Mouse (Mus musculus) midbrain, embryonic 11.5 days (tissue): ENCODE results near the gene Map3k4. TPM values are rescaled to one million over a fixed set of nuclear protein-coding genes. Genes with fewer than 3 reads are reported as not detected.

Source experiments
- ATAC-seq: fragments of 200-750 bp; cut with Nextera tagmentation; 2 replicates; pipeline ENCODE4 v1.8.0; 2017; ENCODE audit warnings: moderate TSS enrichment, moderate library complexity; ENCODE audit not compliant: low FRiP score
- DNase-seq: peaks from one replicate; pipeline ENCODE4 v3.0.0; 2015; ENCODE audit warnings: low spot score; ENCODE audit errors: missing footprints
- H3K27ac ChIP-seq: fragments of 300-500 bp; sonication (generic); 2 replicates; pipeline ENCODE4 v1.5.1; 2014; ENCODE audit warnings: low read depth, low read length
- H3K27me3 ChIP-seq: fragments of 300-500 bp; sonication (generic); 2 replicates; pipeline ENCODE4 v1.6.1; 2014; ENCODE audit warnings: mild to moderate bottlenecking, low read length, moderate library complexity, mixed read lengths; ENCODE audit not compliant: control insufficient read depth, insufficient read depth
- H3K36me3 ChIP-seq: fragments of 300-500 bp; sonication (generic); 2 replicates; pipeline ENCODE4 v1.6.1; 2014; ENCODE audit warnings: mild to moderate bottlenecking, low read length, moderate library complexity, mixed read lengths; ENCODE audit not compliant: control insufficient read depth, insufficient read depth
- H3K4me1 ChIP-seq: fragments of 300-500 bp; sonication (generic); 2 replicates; pipeline ENCODE4 v1.6.1; 2014; ENCODE audit warnings: low read length; ENCODE audit not compliant: control insufficient read depth, insufficient read depth
- H3K4me2 ChIP-seq: fragments of 300-500 bp; sonication (generic); 2 replicates; pipeline ENCODE4 v1.6.1; 2014; ENCODE audit warnings: mild to moderate bottlenecking, moderate library complexity
- H3K4me3 ChIP-seq: fragments of 300-500 bp; sonication (generic); 2 replicates; pipeline ENCODE4 v1.5.1; 2014; ENCODE audit warnings: low read depth, low read length
- H3K9ac ChIP-seq: fragments of 300-500 bp; sonication (generic); 2 replicates; pipeline ENCODE4 v1.6.1; 2014; ENCODE audit warnings: low read length
- H3K9me3 ChIP-seq: fragments of 300-500 bp; sonication (generic); 2 replicates; pipeline ENCODE4 v1.6.1; 2016; ENCODE audit warnings: low read length; ENCODE audit not compliant: control insufficient read depth
- WGBS: fragments of 180-500 bp; shearing (Covaris S2); extraction: QIAGEN DNeasy Blood & Tissue Kit; methylation state at CpG from one replicate; pipeline ENCODE4 v1.1.7; 2014; 5-methylcytosine and 5-hydroxymethylcytosine counted together
- polyA plus RNA-seq: library from polyadenylated mRNA; unstranded; fragments of >200 nt; fragmentation: Nextera tagmentation; extraction: Ambion mirVana; gene quantifications from 2 replicates; pipeline ENCODE4 v1.2.1, GENCODE M21; 2014

Gene Map3k4
- polyA plus RNA-seq, 1 experiment from 2014 or later: 51.3 TPM

DNA sequence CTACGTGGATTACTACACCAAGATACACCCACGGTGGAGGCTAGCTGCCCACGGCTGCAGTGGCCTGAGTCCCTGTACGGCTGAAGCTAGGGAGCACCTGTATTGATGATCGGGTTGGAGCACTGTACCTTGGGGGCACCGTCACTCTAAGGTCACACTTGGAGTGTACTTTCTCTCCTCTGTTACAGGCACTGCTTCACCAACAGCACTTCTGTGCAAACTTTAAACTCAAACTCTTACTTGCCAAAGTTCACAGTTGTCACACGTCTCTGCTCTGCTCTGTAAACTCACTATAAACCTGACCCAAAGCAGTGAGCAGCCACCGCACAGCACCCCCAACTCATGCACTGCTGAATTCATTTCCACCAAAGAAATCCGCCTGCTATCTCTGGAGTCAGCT lies 9.1 kb downstream of the Map3k4 start:
- H3K4me2 ChIP-seq: no peak overlapping the region
- H3K27me3 ChIP-seq: no peaks in the 10 kb centered on the region
- no peaks in the 10 kb centered on the region for H3K9me3 ChIP-seq
- no peak overlapping the region for H3K4me3 ChIP-seq
- DNase-seq: no peak
- no peak overlapping the region for H3K27ac ChIP-seq
- H3K36me3 ChIP-seq: no peaks in the 10 kb centered on the region
- ATAC-seq: no peak
- H3K4me1 ChIP-seq: no peaks in the 10 kb centered on the region
- 91% methylated on average over 9 of the region's 9 CpGs for WGBS
- no peak overlapping the region for H3K9ac ChIP-seq

DNA sequence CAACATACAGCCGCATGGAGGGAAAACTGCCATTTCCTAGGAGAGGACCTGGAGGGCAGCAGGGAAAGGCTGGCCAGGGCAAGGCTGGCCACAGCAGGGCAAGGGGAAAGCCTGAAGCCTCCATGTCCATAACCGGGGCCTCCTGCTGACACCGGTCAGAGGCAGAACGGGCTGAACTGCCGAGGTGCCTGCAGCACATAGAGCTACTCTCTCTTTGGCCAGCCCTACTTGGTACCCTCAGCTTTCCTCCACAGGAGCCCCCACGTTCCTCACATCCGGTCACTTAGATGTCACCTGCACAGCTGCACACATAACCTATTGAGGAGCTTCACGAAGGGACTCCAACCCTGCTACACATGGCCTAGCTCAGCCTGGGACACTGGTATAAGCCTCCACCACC lies 9.5 kb downstream of the Map3k4 start:
- no peaks in the 10 kb centered on the region for H3K4me1 ChIP-seq
- WGBS: 86% methylated on average over 8 of the region's 8 CpGs
- no peak overlapping the region for H3K4me3 ChIP-seq
- H3K9me3 ChIP-seq: no peaks in the 10 kb centered on the region
- H3K27ac ChIP-seq: no peak overlapping the region
- DNase-seq: no peak
- no peaks in the 10 kb centered on the region for H3K36me3 ChIP-seq
- no peak overlapping the region for H3K9ac ChIP-seq
- no peaks in the 10 kb centered on the region for H3K27me3 ChIP-seq
- no peak overlapping the region for H3K4me2 ChIP-seq
- ATAC-seq: no peak

DNA sequence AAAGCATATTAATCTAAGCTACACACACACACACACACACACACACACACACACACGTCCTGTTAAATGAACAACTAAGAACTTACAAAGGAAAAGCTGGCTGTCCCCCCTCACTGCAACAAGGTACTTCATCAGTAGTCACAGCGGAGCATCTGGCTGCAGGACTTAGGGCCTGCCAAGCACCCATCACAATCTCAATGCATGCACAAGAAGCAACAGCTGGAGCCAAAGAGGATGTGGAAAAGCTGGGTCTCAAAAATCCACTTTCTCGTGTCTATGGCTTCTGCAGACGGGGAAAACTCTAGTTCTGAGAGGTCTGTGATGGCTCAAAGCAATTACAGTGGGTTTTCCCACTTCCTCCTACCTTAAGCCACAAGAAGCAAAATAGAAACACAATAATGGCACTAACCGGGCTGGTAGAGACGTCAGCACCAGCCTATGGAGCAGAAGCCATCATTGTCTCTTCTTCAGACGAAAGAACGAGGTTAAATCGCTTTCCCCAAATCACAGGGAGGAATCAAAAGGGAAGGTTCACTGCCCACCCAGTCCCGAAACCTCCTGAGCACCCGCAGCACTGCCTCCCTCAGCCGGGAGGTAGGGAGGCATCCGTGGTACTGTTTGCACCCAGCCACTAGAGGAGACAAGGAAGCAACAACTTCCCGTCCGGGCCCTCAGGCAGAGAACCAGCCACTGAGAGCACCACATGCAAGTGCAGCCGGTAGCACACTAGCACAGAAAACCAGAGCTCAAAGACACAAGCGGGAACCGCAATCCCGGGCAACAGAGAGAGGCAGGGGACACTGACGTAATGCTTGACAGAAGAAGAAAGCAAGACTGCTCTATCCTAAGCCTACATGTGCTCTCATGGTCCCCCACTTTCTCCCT lies 11.1 kb downstream of the Map3k4 start:
- H3K9me3 ChIP-seq: no peaks in the 10 kb centered on the region
- 83% methylated on average over 20 of the region's 20 CpGs for WGBS
- H3K4me3 ChIP-seq: no peak overlapping the region
- ATAC-seq (no peak), DNase-seq (peak; percentile 67)
- H3K36me3 ChIP-seq: no peaks in the 10 kb centered on the region
- H3K4me2 ChIP-seq: no peak overlapping the region
- no peaks in the 10 kb centered on the region for H3K27me3 ChIP-seq
- no peak overlapping the region for H3K27ac ChIP-seq
- H3K4me1 ChIP-seq: no peaks in the 10 kb centered on the region
- no peak overlapping the region for H3K9ac ChIP-seq

DNA sequence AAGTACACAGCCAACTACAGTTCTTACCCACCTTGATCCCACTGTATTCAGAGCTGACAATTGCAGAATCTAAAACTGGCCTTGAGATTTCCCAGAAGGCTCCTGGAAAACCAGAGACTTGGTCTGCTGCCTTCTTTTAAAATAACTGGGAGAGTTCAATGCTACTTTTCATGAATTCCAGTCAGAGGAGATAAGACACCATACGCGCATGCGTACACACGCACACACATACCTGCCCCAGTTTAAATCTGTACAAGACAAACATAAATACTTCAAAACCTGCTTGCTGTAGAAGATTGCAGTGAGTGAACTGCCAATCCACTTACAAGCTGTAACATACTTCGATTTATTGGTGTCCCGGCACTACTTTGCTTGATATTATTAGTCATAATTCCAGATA lies 13.9 kb downstream of the Map3k4 start:
- DNase-seq: no peak
- Histone ChIP-seq H3K4me1 (no peaks in the 10 kb centered on the region), H3K4me3 (no peak overlapping the region), H3K27me3 (no peaks in the 10 kb centered on the region; the same call in 1 of the 2 replicates), H3K27ac (no peak overlapping the region), H3K36me3 (no peaks in the 10 kb centered on the region), H3K4me2 (no peak overlapping the region), H3K9ac (no peak overlapping the region), H3K9me3 (no peaks in the 10 kb centered on the region)
- ATAC-seq: no peak
- 98% methylated on average over 6 of the region's 6 CpGs for WGBS

DNA sequence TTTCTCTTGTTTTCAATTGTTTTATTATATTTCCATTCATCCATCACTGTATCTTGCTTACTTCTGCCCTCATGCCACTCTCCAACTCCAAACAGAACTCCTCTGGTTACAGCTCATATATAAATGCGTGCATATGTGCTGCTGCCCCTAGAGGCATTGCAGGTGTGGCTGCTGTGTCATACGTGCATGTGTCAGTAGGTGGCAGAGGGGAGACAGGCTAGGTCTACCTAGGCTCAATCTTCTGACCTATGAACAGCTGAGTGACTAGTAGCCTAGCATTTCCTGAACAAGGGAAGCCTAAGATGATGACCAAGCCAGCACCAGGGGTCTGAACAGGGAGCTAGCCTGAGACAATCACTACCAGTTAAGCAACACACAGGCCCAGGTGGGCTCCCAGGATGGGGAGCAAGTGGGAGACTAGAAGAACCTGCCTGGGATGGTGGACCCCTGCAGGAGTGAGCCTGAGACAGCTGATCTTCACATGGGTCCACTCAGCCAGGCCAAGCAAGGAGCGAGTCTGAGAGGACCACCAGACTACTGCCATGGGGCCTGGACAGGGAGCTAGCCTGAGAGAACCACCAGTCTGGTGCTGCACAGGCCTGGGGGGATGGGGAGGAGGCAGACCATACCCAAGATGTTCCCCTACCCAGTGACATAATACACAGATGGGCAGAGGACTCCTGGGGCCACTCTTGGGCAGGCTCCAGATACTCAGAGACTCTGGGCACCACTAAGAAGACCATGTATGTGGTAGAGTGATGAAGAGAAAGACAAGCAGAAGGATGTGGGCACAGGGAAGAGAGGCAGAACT lies 17.5 kb downstream of the Map3k4 start:
- 53% methylated on average over 3 of the region's 3 CpGs for WGBS
- Histone ChIP-seq H3K27me3 (no peaks in the 10 kb centered on the region; the same call in 1 of the 2 replicates), H3K27ac (no peak overlapping the region), H3K36me3 (no peaks in the 10 kb centered on the region), H3K9me3 (no peaks in the 10 kb centered on the region), H3K4me2 (no peak overlapping the region), H3K4me3 (no peak overlapping the region), H3K9ac (no peak overlapping the region), H3K4me1 (no peaks in the 10 kb centered on the region)
- 0 out of 2 replicates have a peak, but pooled peaks have one; percentile 19 for ATAC-seq
- DNase-seq: peak; percentile 83

GRCm38 (mm10) chr17:12300127-12300675 lies 18.4 kb downstream of the Map3k4 start:
- 87% methylated on average over 14 of the region's 14 CpGs for WGBS
- DNase-seq (peak; percentile 66), ATAC-seq (no peak)

DNA sequence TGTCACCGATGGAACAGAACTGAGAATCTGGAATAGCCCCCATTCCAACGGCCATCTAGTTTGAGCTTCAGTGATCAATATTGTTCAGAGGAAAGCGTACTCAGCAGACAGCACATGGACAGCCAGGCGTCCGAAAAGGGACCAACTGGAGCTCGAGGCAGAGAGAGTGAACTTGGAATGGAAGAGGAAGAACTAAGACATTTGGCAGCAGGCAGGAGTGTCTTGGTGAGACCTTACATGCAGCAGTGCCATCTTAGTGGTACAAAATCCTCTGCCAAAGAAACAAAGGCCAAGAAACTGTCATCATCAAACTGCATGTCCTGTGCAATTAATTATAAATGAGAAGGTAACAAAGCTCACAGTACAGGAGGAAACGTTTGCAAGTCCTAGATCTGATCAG lies 19.2 kb downstream of the Map3k4 start:
- ATAC-seq (no peak), DNase-seq (no peak)
- Histone ChIP-seq H3K9me3 (no peaks in the 10 kb centered on the region), H3K4me1 (no peaks in the 10 kb centered on the region), H3K4me2 (no peak overlapping the region), H3K27me3 (no peaks in the 10 kb centered on the region; the same call in 1 of the 2 replicates), H3K27ac (no peak overlapping the region), H3K9ac (no peak overlapping the region), H3K36me3 (no peaks in the 10 kb centered on the region), H3K4me3 (no peak overlapping the region)
- 89% methylated on average over 7 of the region's 7 CpGs for WGBS

More at GRCm38 (mm10) chr17:12300127-12300675, 18.4 kb downstream of the Map3k4 start:
- Histone ChIP-seq H3K36me3 (no peaks in the 10 kb centered on the region), H3K27ac (no peak overlapping the region), H3K27me3 (no peaks in the 10 kb centered on the region; the same call in 1 of the 2 replicates), H3K4me3 (no peak overlapping the region), H3K9me3 (no peaks in the 10 kb centered on the region), H3K4me1 (no peaks in the 10 kb centered on the region), H3K9ac (no peak overlapping the region), H3K4me2 (no peak overlapping the region)

GRCm38 (mm10) chr17:12297978-12298377 lies 20.6 kb downstream of the Map3k4 start:
- no peaks in the 10 kb centered on the region for H3K9me3 ChIP-seq
- no peak overlapping the region for H3K27ac ChIP-seq
- 91% methylated on average over 4 of the region's 4 CpGs for WGBS
- H3K27me3 ChIP-seq: no peaks in the 10 kb centered on the region; the same call in 1 of the 2 replicates
- DNase-seq: peak; percentile 73
- H3K4me1 ChIP-seq: no peaks in the 10 kb centered on the region
- no peak overlapping the region for H3K4me2 ChIP-seq
- H3K4me3 ChIP-seq: no peak overlapping the region
- no peak for ATAC-seq
- H3K9ac ChIP-seq: no peak overlapping the region
- H3K36me3 ChIP-seq: no peaks in the 10 kb centered on the region
